Mouse (Mus musculus): Measurements from ENCODE around the gene Hc. TPM values are rescaled to one million over a fixed set of nuclear protein-coding genes. Genes with fewer than 3 reads are reported as not detected.
A peak's percentile ranks its signal among the peaks of the same experiment; 100 is the strongest.

Hc gene
- polyA plus RNA-seq (2012; rRNA removed) = 0.40 and 0.56 TPM in 2 replicates

GRCm38 (mm10) chr2:35061338-35061737 is at the start of gene Hc:
Hc (minus strand) TSS chr2:35061438.
- no peak for DNase-seq (ENCODE audit: low spot score)

DNA sequence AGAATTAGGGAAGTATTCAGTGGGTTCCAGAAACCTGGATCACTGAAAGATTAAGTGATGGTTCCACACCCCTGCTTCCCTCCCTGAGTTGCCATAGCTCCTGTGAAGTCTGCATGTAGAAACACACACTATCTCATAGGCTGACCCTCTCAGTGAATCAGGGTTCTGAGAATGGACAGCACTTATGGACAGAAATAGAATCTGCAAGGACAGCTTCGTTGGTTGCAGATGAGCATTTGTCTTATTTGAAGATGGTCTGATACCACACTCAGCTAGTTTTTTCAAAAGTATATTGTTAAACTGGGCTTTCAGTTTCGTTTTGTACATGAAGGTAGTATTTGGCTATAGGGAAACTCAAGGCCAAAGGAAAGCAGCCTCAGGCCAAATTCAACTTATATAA is 49.3 kb upstream of the Hc start:
- no peak for DNase-seq (ENCODE audit: low spot score)

DNA sequence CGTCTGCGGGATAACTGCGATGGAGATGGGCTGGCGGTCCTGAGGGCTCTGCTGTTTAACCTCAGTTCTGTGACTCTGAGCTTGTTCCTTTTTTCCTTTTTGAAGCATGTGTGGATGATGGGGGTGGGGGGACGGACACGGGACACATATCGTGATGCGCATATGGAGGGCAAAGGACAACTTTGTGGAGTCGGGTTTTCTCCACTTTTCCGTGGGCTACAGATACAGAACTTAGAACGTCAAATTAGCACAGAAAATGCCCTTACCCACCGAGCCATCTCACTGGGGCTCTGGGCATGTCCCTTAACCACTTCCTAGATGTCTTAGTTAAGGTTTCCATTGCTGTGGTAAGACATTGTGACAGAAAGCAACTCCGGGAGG is 48.7 kb upstream of the Hc start:
- no peak for DNase-seq (ENCODE audit: low spot score)

GRCm38 (mm10) chr2:35109141-35109923 is 48.1 kb upstream of the Hc start, which contains the start of gene Cntrl:
Cntrl (plus strand) TSS chr2:35109492.
- peak; percentile 95 for DNase-seq (ENCODE audit: low spot score)

- DNase-seq (ENCODE audit: low spot score) = no peak
Measured at GRCm38 (mm10) chr2:35108712-35109111, 47.5 kb upstream of the Hc start.

GRCm38 (mm10) chr2:35107984-35108635 is 46.9 kb upstream of the Hc start:
- no peak for DNase-seq (ENCODE audit: low spot score)

DNA sequence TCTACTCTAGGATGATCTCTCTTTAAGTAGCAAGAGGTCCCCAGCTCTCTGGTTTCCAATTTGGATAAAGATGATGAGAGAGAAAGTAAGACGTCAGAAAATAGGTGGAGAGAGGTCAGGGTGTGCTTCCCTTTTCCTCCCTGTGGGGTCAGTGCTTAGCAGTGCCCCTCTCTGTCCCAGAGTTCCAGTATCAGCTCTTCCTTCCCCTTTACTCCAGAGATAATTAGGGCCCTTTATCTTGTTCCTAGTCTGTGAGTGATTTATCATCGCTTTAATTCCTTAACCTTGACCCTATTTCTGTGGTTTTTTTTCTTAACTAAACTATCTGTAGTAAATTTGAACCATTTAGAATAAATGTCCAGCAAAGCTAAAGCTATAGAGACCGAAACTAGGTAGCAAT is 43.6 kb upstream of the Hc start:
- DNase-seq (ENCODE audit: low spot score) = no peak

- DNase-seq (ENCODE audit: low spot score) = no peak
Measured at GRCm38 (mm10) chr2:35103558-35103957, 42.3 kb upstream of the Hc start.

GRCm38 (mm10) chr2:35102777-35103176 is 41.5 kb upstream of the Hc start:
- DNase-seq (ENCODE audit: low spot score) = no peak

DNA sequence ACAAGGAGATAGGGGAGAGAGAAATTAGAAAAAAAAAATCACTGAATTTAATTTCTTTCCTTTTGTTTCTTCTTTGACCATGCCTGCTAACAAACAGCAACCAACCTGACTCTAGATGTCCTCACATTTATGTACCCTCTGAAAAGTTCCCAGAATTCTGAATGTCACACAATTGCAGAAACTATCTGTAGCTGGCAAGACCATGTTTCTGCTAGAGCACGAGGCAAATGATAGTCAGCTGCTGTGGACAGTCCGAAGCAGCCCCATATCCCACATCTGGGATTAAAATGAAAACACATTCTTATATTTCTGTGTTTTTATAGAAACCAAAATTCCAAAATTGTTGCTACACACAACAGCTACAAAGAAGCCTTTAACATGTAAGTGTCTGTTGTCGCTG is 40.2 kb upstream of the Hc start, which contains the start of gene AI182371:
TSS of gene AI182371 (minus strand) at position 101 of the 400 bp plus-strand sequence.
- DNase-seq (ENCODE audit: low spot score) = no peak

DNA sequence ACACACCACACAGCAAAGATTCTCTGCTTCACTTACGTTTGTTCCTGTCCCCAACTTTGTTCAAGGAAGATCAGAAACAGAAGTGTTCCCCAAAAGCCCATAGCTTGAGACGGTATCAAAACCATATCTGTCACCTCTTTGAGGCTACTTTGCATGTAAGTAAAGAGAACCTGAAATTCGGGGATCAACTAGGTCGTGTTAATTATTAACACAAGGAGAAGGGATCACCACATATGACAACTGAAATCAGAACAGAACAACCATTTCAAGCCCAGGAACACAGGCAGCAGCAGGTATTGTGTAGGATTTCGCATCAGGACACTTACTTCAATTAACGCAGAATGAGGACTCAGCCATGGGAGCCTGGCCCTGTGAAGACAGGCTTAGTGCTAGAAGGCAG is 39.3 kb upstream of the Hc start:
- DNase-seq (ENCODE audit: low spot score) = no peak

DNA sequence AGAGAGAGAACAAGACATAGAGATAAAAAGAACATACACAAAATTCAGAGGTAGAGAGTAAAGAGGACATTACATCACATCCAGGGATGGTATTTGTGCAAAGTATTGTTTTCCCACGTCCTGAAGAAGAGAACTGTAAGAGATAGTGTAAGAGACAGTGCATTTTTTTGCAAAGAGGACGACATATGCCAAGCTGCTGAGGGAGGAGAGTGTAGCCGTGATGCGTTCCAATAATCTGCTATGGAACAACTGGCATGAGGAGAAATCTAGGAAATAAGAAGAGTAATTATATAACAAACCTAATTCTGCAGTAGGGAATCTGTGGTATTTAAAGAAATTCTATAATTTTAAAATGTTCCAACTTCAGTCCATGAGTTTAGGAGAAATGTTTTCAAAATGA is 26.2 kb upstream of the Hc start:
- no peak for DNase-seq (ENCODE audit: low spot score)

- DNase-seq (ENCODE audit: low spot score) = no peak
Measured at GRCm38 (mm10) chr2:35079166-35079565, 17.9 kb upstream of the Hc start.

GRCm38 (mm10) chr2:35074328-35074727 is 13.1 kb upstream of the Hc start:
- DNase-seq (ENCODE audit: low spot score) = no peak

GRCm38 (mm10) chr2:35072547-35072946 is 11.3 kb upstream of the Hc start:
- DNase-seq (ENCODE audit: low spot score) = no peak

- no peak for DNase-seq (ENCODE audit: low spot score)
Measured at GRCm38 (mm10) chr2:35070275-35070674, 9.0 kb upstream of the Hc start.

DNA sequence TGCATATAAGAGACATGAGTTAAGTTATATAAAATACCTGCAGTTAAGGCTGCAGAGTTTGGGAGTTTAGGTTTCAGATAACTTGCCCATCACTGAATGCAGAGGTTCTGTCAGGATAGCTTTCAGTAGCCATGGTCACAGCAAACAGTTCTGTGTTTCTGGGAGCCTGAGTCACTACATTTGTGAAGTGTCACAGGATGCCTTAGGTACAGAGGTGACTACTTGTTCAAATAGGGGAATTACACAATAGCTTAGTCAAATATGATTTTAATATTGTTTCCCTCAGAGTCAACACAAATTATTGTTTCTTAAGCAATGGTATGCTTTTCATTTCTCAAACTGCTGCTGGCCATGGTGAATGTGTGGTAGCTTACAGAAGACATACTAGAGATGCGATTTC is 7.9 kb upstream of the Hc start:
- DNase-seq (ENCODE audit: low spot score) = no peak

- DNase-seq (ENCODE audit: low spot score) = no peak
Measured at GRCm38 (mm10) chr2:35067117-35067516, 5.9 kb upstream of the Hc start.

DNA sequence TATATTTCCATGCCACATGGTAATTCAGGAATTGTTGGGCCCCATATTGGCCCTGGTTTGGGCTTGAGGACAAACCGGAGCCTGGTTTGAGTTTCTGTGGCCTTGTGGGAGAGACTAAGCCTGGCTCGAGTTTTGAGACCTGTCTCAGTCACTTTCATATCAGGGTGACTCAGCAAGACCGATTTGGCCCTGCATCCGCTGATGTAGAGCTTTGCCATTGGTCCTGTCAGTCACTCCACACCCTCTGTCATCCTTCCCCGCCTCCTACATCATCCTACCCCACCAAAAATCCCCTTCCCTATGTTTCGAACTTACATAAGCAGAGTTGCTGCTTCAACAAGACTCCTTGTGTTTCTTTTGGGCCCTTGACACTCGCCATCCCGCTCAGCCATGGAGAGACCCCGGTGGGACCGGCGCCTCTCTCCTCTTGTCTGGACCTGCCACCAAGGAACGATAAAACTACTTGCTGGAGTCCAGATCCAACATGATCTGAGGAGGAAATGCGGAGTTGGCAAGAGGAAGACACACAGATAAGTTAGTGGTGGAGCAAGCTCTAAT is 5.4 kb upstream of the Hc start:
- no peak for DNase-seq (ENCODE audit: low spot score)

DNA sequence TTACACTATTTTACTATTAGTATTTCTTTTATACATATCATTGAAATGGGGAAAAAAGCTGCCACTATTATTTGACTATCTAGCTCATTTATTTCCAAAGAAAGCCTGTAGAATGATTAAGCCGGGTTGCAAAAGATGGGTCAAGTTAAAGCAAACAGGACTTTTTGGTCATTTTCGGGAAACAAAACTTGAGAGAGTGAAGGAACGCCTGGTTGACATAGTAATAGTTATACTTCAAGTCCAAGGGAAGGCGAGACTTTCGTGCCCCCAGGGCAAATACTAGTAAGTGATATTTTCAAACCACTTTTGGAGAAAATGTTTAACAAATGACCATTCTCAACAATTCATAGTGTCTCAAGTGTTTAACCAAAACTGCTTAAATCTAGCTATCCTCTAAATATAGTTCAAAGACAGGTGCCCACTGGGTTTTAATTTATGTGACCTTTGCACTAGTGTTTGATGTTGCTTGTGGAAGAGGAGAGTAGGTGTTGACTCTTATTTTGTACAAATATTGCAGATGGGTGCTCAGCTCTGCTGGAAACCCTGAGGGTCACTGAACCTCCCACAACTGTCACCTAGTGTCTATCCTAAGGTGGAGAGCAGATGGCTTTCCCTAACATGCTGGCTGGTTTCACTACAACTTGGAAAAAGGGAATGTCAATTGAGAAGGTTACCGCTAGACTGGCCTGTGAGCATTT is 2.2 kb upstream of the Hc start:
- no peak for DNase-seq (ENCODE audit: low spot score)

DNA sequence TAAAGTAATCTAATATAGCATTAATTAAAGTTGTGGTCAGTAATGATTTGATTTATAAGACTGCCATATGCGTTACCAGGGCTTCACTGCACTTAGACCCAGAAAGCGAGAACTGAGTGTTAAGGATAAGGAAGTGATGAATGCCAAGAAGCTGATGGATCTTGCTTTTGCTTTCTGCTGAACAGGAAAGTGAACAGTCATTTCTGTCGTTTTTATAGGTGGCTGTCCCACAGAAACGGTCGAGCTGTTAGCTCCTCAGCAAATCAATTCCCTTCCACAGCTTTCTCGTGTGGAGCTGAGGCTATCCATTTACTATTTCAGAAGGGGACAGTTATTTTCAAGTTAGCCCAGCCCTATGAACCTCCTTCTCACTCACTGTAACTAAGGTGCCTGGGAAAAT is 341 bp downstream of the Hc start:
- no peak for DNase-seq (ENCODE audit: low spot score)

- no peak for DNase-seq (ENCODE audit: low spot score)
Measured at GRCm38 (mm10) chr2:35060256-35060655, 982 bp downstream of the Hc start.

Data from urinary bladder, adult 2 months (tissue).